Mouse (Mus musculus) limb, embryonic 10.5 days (tissue): ENCODE data around the gene Skint1. TPM values are rescaled to one million over a fixed set of nuclear protein-coding genes. Genes with fewer than 3 reads are reported as not detected.
"Not testable (repeated sequence)": the region's sequence is repeated elsewhere in the genome, so short reads cannot be mapped to it uniquely, and the experiment has no call there.

Source experiments
- DNase-seq: peaks from one replicate; pipeline ENCODE4 v3.0.0-alpha.2; 2017; ENCODE audit warnings: low spot score
- H3K27ac ChIP-seq: fragments of 300-500 bp; sonication (generic); 2 replicates; pipeline ENCODE4 v1.5.1; 2016; ENCODE audit warnings: mild to moderate bottlenecking
- H3K27me3 ChIP-seq: fragments of 300-500 bp; sonication (generic); 2 replicates; pipeline ENCODE4 v1.6.1; 2016; ENCODE audit warnings: low read depth, mild to moderate bottlenecking; ENCODE audit not compliant: poor library complexity, severe bottlenecking
- H3K36me3 ChIP-seq: fragments of 300-500 bp; sonication (generic); 2 replicates; pipeline ENCODE4 v1.6.1; 2016; ENCODE audit warnings: mild to moderate bottlenecking, moderate library complexity
- H3K4me1 ChIP-seq: fragments of 300-500 bp; sonication (generic); 2 replicates; pipeline ENCODE4 v1.6.1; 2016
- H3K4me3 ChIP-seq: fragments of 300-500 bp; sonication (generic); 2 replicates; pipeline ENCODE4 v1.5.1; 2016; ENCODE audit warnings: mild to moderate bottlenecking, moderate library complexity
- H3K9me3 ChIP-seq: fragments of 300-500 bp; sonication (generic); replicated peaks from 2 replicates; pipeline ENCODE4 v1.6.1; 2016; ENCODE audit warnings: mild to moderate bottlenecking
- WGBS: fragments of 180-500 bp; shearing (Covaris S2); methylation state at CpG from one replicate; pipeline ENCODE4 v1.1.7; 2016; 5-methylcytosine and 5-hydroxymethylcytosine counted together
- polyA plus RNA-seq: library from polyadenylated mRNA; unstranded; fragments of >200 nt; fragmentation: Nextera tagmentation; extraction: Ambion mirVana; gene quantifications from 2 replicates; pipeline ENCODE4 v1.2.1, GENCODE M21; 2016

The Skint1 gene
- not detected in 2 replicates for polyA plus RNA-seq

GRCm38 (mm10) chr4:112005969-112006368 is at the start of gene Skint1:
Gene Skint1 (plus strand): TSS chr4:112006269.
- Histone ChIP-seq H3K36me3 (no peaks in the 10 kb centered on the region), H3K9me3 (no peaks in the 10 kb centered on the region), H3K4me3 (no peak within 1 kb of the TSS), H3K4me1 (no peaks in the 10 kb centered on the region), H3K27ac (no peak within 1 kb of the TSS), H3K27me3 (no peaks in the 10 kb centered on the region)
- no peak for DNase-seq

GRCm38 (mm10) chr4:111961309-111961708 is 44.8 kb upstream of the Skint1 start:
- DNase-seq, result no peak
- no peak overlapping the region for H3K4me3 ChIP-seq
- WGBS, result 21% methylated on average over 1 of the region's 1 CpGs
- no peaks in the 10 kb centered on the region for H3K36me3 ChIP-seq
- H3K4me1 ChIP-seq, result no peaks in the 10 kb centered on the region
- no peaks in the 10 kb centered on the region for H3K9me3 ChIP-seq
- no peaks in the 10 kb centered on the region for H3K27me3 ChIP-seq
- H3K27ac ChIP-seq, result no peak overlapping the region

- H3K4me1 ChIP-seq, H3K4me3 ChIP-seq, H3K9me3 ChIP-seq, H3K36me3 ChIP-seq, H3K27me3 ChIP-seq, H3K27ac ChIP-seq, DNase-seq: not testable (repeated sequence)
- 83% methylated on average over 1 of the region's 1 CpGs for WGBS
These were observed 42.8 kb upstream of the Skint1 start for GRCm38 (mm10) chr4:111963241-111963640.

GRCm38 (mm10) chr4:111963669-111964068 is 42.4 kb upstream of the Skint1 start:
- H3K27ac ChIP-seq, result no peak overlapping the region
- DNase-seq, result no peak
- H3K4me1 ChIP-seq, result no peaks in the 10 kb centered on the region
- no peak overlapping the region for H3K4me3 ChIP-seq
- H3K9me3 ChIP-seq, result no peaks in the 10 kb centered on the region
- H3K36me3 ChIP-seq, result no peaks in the 10 kb centered on the region
- 86% methylated on average over 3 of the region's 3 CpGs for WGBS
- no peaks in the 10 kb centered on the region for H3K27me3 ChIP-seq

GRCm38 (mm10) chr4:111972623-111973022 is 33.4 kb upstream of the Skint1 start, which contains the start of gene Skint7:
Gene Skint7 (plus strand): TSS chr4:111972923.
- Histone ChIP-seq H3K27me3 (no peaks in the 10 kb centered on the region), H3K9me3 (no peaks in the 10 kb centered on the region), H3K36me3 (no peaks in the 10 kb centered on the region), H3K27ac (no peak within 1 kb of the TSS), H3K4me1 (no peaks in the 10 kb centered on the region), H3K4me3 (no peak within 1 kb of the TSS)
- WGBS, result 98% methylated on average over 1 of the region's 1 CpGs
- no peak for DNase-seq

- no peak within 1 kb of the TSS for H3K27ac ChIP-seq
- H3K4me3 ChIP-seq, result no peak within 1 kb of the TSS
- H3K36me3 ChIP-seq, result no peaks in the 10 kb centered on the region
- no peak for DNase-seq
- H3K4me1 ChIP-seq, result no peaks in the 10 kb centered on the region
- no peaks in the 10 kb centered on the region; the same call in 1 of the 2 replicates for H3K9me3 ChIP-seq
- no peaks in the 10 kb centered on the region for H3K27me3 ChIP-seq
These were observed 65.6 kb downstream of the Skint1 start, which contains the start of gene Skint4 for GRCm38 (mm10) chr4:112071716-112072115. Gene Skint4 (plus strand): TSS chr4:112072016.

Other genes with a start within 250 kb of the Skint1 start
- not detected in 2 replicates for gene Slc5a9, start 103.4 kb upstream of the Skint1 start, polyA plus RNA-seq
- not detected in 2 replicates for gene Skint8, start 86.9 kb upstream of the Skint1 start, polyA plus RNA-seq
- not detected in 2 replicates for gene Skint7, start 33.3 kb upstream of the Skint1 start, polyA plus RNA-seq
- not detected in 2 replicates for gene Skint4, start 65.7 kb downstream of the Skint1 start, polyA plus RNA-seq
- gene Skint3, start 226.0 kb downstream of the Skint1 start, polyA plus RNA-seq, result not detected in 2 replicates